Mouse (Mus musculus) ZHBTc4 (cell line): ENCODE data around the gene Ctr9.

Experiments used
- DNase-seq: peaks from one replicate; pipeline ENCODE4 v3.0.0-alpha.2; 2011; ENCODE audit warnings: low read depth, low spot score

Ctr9 gene

GRCm38 (mm10) chr7:111029046-111029553 lies 349 bp downstream of the Ctr9 start:
- no peak for DNase-seq

GRCm38 (mm10) chr7:111048920-111049319 lies 20.2 kb downstream of the Ctr9 start:
- no peak for DNase-seq

DNA sequence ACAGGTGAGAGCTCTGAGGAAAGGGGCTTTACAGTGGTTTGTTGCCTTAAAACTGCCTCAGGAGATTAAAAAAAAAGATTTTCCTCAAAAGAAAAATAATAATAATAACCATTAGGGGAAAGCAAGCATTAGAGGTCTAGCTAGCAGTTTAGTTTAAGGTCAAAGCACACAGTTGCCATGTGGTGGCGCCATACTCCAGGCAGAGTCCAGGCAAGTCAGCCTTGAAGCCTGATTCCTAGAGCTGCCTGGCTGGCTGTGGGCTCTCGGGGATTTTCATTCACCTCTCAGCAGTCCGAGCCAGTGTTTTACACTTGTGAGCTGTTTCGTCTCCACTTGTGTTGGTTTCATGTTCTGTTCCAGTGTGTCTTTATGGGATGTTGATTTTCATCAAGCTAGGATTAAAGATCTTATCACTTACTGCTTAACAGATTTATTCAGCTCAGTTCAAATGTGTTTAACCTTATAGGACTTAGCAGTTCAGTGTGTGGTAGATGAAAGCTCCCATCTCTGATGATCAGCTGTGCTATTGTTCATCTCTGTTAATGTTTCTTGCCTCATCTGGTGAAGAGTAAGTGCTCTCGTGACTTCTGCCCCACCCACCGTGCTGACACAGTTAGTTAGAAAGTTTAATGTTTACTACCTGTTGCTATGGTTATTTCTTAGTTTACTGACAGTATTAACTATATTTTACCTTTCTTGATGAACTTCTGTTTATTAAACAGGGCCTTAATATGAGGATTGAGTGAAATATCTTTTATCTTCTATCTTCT lies 21.1 kb downstream of the Ctr9 start:
- DNase-seq, result peak; percentile 76

GRCm38 (mm10) chr7:111055221-111055620 lies 26.5 kb downstream of the Ctr9 start:
- DNase-seq, result no peak

- no peak for DNase-seq
These were observed 27.4 kb downstream of the Ctr9 start for GRCm38 (mm10) chr7:111055984-111056657.

GRCm38 (mm10) chr7:111059527-111059926 lies 30.8 kb downstream of the Ctr9 start:
- DNase-seq, result no peak

- peak; percentile 56 for DNase-seq
These were observed 34.2 kb downstream of the Ctr9 start for GRCm38 (mm10) chr7:111062971-111063370.

DNA sequence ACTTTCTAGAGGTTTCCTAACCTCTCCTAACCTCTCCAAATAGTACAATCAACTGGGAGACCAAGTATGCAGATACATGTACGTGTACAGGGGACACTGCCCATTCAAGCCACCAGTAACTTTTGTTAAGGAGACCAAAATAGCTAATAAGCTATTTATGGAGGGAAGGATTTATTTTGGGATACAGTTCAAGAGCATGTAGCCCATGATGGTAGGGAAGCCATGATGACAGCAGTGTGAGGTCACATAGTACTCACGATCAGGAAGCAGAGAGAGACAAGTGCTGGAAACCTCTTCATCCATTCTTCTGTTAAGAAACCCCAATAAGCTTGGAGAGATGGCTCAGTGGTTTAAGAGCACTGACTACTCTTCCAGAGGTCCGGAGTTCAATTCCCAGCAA lies 39.4 kb downstream of the Ctr9 start:
- no peak for DNase-seq

DNA sequence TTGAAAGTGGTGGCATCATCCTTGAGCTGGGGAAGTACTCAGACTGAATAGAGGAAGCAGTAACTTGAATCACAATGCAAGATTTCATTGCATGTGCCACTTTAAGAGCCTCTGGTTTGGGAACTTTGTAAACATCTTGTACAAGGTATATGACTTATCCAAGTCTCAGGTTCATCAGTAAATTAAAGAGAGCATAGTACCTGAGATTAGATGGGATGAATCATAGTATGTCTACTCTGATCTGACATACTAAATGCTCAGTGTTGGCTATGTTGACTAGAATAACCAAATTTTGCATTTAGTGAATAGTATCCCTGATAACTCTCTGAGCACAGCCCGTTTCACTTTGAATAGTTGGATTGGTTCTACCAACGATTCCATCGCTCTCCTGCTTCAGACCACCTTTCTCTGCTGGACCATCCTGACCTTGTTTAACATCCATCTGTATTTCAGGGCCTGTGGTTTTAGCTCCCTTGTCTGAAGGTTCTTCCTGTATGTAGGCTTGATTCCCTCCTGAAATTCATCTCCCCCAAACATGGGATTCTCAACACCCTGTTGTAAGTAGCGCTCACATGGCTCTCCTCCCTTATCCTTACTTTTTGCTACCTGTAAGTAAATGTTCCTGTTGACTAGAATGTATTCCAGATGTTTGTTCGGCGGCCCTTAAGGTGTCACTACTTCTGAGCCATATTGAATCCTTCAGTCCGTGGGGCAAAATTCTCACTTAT lies 40.9 kb downstream of the Ctr9 start:
- no peak for DNase-seq

- no peak for DNase-seq
These were observed 41.4 kb downstream of the Ctr9 start for GRCm38 (mm10) chr7:111070167-111070496.

GRCm38 (mm10) chr7:111072410-111072809 lies 43.7 kb downstream of the Ctr9 start:
- DNase-seq, result no peak

- no peak for DNase-seq
These were observed 46.5 kb downstream of the Ctr9 start for GRCm38 (mm10) chr7:111075288-111075687.

DNA sequence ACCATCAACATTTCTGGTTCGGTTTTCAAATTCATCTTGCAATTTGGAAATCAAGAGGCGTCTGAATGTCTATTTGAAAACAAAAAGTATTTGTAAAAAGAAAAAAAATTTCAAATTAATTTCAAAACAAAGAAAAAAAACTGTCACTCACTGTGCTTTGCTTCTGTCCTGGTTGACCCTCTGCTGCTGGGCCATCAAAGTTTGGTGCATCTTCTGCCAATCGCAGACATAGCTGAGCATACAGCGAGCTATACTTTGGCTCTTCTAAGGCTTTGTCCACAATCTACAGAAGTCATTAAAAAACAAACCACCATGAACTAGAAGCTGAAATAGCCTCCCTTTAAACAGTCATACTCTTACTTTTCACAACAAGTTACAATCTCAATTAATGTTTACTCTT lies 49.5 kb downstream of the Ctr9 start:
- DNase-seq, result no peak

- DNase-seq, result peak; percentile 5
These were observed 51.3 kb downstream of the Ctr9 start for GRCm38 (mm10) chr7:111080026-111080425.

- peak; percentile 22 for DNase-seq
These were observed 52.1 kb downstream of the Ctr9 start for GRCm38 (mm10) chr7:111080876-111081275.

DNA sequence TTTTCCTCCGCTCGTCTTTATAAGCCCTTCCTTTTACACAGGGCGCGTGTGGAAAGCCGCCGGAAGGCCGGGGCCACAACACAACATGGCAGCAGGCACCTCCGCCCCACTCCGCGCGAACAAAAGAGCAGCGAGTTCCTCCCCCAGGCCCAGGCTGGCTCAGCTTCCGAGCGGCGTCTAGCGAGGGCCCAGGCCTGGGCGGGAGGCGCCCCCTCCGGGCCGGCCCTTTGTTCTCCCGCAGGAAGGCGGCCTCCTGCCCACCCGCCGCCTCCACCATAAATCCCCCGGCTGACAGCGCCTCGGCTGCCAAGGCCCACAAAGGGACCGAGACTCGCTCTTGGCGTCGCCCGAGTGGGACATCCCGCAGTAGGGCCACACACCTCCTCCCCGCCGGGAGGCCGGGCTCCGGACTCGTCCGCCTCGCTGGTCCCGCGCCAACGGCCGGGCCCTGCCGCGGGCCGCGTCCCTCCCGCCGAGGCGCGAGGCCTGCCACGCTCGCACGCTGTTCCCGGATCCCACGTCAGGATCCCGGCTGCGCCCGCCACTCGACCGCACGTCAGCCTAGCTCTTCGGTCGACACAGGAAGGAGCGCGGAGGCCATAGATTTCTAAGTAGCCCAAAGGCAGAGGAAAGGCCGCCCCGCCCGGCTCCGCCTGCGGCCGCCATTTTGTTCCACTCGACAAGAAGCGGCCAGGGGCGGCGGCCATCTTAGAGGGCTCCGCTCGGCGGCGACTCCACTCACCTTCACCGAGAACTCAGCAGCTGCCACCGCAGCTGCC lies 53.5 kb downstream of the Ctr9 start:
- peak; percentile 86 for DNase-seq

GRCm38 (mm10) chr7:111082822-111083732 lies 54.3 kb downstream of the Ctr9 start, which contains the start of gene Eif4g2:
Gene Eif4g2, minus strand, starts transcription at chr7:111083030.
- peak; percentile 99 for DNase-seq

DNA sequence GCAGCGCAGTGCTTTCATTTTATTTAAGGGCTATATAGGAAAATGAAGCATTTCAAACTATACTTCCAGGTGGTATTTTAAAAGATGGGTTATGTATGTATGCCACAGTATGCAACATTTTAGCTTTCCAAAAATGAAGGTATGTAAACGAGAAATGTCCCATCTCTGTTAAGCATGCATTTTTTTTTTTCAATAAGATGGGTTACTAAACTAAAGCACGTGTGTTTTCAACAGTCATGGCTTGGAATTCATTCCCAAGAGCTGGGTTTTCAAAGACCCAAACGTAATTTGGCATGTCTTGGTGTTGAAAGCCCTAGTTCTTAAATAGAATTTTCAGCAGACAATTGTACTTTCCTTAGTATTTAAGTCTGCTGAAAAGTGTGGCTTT lies 55.0 kb downstream of the Ctr9 start:
- DNase-seq, result no peak

- DNase-seq, result no peak
These were observed 55.7 kb downstream of the Ctr9 start for GRCm38 (mm10) chr7:111084443-111084842.

- DNase-seq, result no peak
These were observed 56.4 kb downstream of the Ctr9 start for GRCm38 (mm10) chr7:111085153-111085552.

GRCm38 (mm10) chr7:111095169-111095568 lies 66.4 kb downstream of the Ctr9 start:
- DNase-seq, result no peak
